Mouse (Mus musculus) cortical plate, adult 2 months (tissue): ENCODE data around the gene Arhgef15.

ENCODE experiments used
- CTCF ChIP-seq: fragments of 200-500 bp; IDR thresholded peaks from 2 replicates; pipeline ENCODE4 v1.5.1; 2011; ENCODE audit warnings: mild to moderate bottlenecking, control low read depth, low read length; ENCODE audit not compliant: insufficient read depth; ENCODE audit errors: extremely low read depth
- POLR2A ChIP-seq: fragments of 200-500 bp; IDR thresholded peaks from 2 replicates; pipeline ENCODE4 v1.6.1; 2011; ENCODE audit warnings: mild to moderate bottlenecking, low read length, control low read depth; ENCODE audit not compliant: insufficient read depth; ENCODE audit errors: extremely low read depth

- no peak for TF ChIP-seq CTCF
- TF ChIP-seq POLR2A, result no peak
Observed at GRCm38 (mm10) chr11:68905138-68905531, 52.1 kb downstream of the Arhgef15 start.
